Mouse (Mus musculus): Measurements from ENCODE around the gene Ap1m2.
"Not testable (repeated sequence)": the region's sequence is repeated elsewhere in the genome, so short reads cannot be mapped to it uniquely, and the experiment has no call there.

The Ap1m2 gene

GRCm38 (mm10) chr9:21327569-21327968 is 15.4 kb upstream of the Ap1m2 start:
- DNase-seq (ENCODE audit: low read depth, low spot score) = no peak

DNA sequence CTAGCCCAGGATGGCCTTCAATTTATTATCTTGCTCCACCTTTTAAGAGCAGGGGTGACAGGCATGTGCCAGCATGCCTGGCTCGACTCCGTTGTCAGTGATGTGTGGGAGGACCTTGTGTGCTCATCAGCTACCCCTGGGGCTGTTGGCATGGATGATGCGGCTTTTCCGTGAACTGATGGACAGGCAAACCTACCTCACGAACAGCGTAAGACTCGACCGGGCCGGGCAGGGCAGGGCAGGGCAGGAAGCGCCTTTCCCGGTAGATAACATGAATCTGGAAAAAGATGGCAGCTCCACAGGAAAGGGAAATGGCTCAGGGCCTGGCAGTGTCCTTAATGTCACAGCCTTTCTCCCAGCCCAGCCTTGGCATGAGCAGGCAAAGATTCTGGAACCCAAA is 12.1 kb upstream of the Ap1m2 start:
- no peak for DNase-seq (ENCODE audit: low read depth, low spot score)

GRCm38 (mm10) chr9:21322917-21323297 is 10.8 kb upstream of the Ap1m2 start:
- DNase-seq (ENCODE audit: low read depth, low spot score) = not testable (repeated sequence)

DNA sequence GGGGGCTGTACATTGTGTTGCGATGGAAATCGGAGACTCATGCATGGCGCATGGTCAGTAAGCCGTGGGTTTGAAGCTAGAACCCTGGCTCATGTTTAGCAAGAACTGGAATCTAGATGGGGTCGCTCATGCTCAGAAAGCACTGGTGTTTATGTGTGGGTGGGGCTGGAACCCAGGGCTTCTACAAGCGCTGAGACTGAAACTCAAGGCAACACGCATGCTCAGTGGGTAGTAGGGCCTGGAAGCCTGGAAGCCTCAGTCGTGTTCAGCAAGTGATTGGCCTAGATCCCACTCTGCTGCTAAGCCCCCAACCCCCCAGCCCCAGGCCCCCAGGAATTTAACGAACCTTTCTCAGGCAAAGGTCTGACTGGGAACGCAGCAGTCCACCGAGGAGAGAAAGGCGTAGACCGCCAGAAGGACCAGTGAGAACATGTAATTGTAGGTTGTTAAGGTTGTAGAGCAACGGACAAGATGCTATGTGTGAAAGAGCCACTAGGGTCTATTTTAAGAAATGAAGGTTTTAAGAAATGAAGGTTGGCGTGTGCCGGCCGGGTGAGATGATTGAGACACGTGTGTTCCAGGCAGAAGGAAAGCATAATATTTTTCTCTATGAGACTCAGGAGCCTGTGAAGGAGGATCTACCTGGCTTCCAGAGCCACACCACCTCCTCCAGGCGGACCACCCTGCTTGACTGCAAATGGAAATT is 10.2 kb upstream of the Ap1m2 start:
- DNase-seq (ENCODE audit: low read depth, low spot score) = no peak

GRCm38 (mm10) chr9:21321513-21321835 is 9.3 kb upstream of the Ap1m2 start:
- no peak for DNase-seq (ENCODE audit: low read depth, low spot score)

GRCm38 (mm10) chr9:21320619-21321512 is 8.7 kb upstream of the Ap1m2 start, which contains the start of gene Slc44a2:
Slc44a2 (plus strand) TSS chr9:21320698.
- DNase-seq (ENCODE audit: low read depth, low spot score) = peak; percentile 76

DNA sequence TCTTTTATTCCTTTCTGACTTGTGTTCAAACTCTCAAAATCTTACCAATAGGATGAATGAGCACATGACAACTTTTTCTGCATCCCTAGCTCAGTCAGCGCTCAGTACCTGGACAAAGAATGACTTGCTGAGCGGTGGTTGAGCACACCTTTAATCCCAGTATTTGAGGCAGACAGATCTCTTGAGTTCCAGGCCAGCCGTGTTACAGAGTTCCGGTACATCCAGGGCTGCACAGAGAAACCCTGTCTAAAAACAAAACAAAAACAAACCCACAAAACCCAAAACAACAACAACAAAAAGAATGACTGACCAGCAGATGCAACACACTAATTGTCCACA is 8.1 kb upstream of the Ap1m2 start:
- DNase-seq (ENCODE audit: low read depth, low spot score) = no peak

DNA sequence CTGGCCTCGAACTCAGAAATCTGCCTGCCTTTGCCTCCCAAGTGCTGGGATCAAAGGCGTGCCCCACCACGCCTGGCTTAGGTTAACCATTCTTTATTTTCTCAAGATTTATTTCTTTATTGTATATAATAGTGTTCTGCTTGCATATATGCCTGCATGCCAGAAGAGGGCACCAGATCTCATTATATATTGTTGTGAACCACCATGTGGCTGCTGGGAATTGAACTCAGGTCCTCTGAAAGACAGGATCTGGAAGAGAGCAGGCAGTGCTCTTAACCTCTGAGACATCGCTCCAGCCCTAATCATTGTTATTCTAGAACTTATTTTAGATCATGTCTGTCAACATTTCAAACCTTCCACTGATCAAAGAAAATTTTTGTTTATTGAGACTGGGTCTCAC is 7.4 kb upstream of the Ap1m2 start:
- DNase-seq (ENCODE audit: low read depth, low spot score) = no peak

DNA sequence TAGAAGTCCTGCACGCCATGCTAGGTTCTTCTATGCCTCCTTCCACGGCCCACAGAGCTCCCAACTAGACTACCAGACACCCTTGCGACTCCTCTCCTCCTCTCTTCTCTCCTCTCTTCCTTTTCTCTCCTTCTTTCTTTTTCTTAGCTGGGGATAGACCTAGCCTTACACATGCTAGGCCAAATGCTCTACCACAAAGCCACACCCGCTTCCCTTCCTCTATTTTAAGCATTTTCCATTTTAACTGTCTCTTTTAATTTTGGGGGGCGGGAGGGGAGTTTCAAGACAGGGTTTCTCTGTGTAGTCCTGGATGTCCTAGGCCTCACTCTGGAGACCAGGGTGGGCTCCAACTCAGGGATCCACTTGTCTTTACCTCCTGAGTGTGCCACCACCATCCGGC is 6.7 kb upstream of the Ap1m2 start:
- no peak for DNase-seq (ENCODE audit: low read depth, low spot score)

- no peak for DNase-seq (ENCODE audit: low read depth, low spot score)
These were observed 4.6 kb upstream of the Ap1m2 start for GRCm38 (mm10) chr9:21316696-21317095.

DNA sequence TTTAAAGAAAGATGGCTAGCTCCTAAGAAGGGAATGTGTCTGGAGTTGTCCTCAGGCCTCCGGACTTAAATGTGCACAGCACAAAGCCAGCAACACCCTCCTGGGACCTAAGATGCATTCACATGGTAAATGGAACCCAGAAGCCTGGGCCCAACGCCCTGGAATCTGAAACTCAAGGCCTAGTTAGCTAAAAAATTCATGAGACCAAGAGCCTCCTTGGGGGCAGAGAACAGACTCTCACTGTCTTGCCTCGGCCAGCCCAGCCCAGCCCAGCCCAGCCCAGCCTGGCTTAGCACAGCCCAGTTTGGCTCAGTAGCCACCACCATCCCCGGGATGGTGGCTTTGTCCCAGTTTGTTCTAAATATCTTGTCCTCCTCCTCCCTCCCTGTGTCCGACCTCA is 3.3 kb upstream of the Ap1m2 start:
- DNase-seq (ENCODE audit: low read depth, low spot score) = no peak

GRCm38 (mm10) chr9:21314367-21315140 is 2.4 kb upstream of the Ap1m2 start:
- no peak for DNase-seq (ENCODE audit: low read depth, low spot score)

DNA sequence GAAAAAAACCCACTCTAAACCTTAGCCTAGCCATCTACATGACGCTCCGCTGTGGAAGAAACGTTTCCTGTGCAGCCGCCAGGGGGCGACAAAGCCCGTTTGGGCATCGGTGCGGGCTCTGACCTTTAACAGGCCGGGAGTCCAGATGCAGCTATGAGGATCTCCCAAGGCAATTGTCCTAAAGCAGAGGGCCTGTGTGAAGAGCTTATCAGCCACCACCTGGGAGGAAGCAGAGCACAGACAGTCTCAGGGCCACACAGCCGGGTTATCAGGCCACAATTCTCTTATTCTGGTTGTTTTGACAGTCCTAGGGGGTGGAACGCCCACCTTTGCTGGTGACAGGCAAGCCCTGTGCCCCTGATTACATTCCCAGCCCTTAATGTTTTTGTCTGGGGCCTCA is 1.3 kb upstream of the Ap1m2 start:
- DNase-seq (ENCODE audit: low read depth, low spot score) = peak; percentile 77

- no peak for DNase-seq (ENCODE audit: low read depth, low spot score)
These were observed 442 bp downstream of the Ap1m2 start for GRCm38 (mm10) chr9:21311695-21312094.

GRCm38 (mm10) chr9:21309150-21309741 is 2.9 kb downstream of the Ap1m2 start:
- no peak for DNase-seq (ENCODE audit: low read depth, low spot score)

DNA sequence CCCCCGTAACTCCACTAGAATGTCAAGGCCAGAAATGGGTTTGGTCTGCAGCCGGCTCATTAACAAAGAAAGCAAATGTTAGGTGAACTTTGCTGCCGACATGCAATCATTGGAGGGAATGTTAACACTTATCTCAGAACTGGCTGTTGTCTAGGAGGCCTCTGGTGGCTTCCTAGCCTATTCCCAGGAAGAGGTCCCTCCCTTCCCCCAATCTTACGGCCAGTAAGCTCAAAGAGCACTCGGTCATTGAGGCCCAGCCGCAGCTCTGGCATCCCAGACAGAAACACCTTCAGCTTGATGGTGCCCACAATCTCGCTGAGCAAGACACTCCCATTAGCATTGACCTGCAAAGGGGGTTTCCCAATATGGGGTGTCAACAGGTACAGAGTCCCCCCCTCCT is 7.1 kb downstream of the Ap1m2 start:
- DNase-seq (ENCODE audit: low read depth, low spot score) = no peak

DNA sequence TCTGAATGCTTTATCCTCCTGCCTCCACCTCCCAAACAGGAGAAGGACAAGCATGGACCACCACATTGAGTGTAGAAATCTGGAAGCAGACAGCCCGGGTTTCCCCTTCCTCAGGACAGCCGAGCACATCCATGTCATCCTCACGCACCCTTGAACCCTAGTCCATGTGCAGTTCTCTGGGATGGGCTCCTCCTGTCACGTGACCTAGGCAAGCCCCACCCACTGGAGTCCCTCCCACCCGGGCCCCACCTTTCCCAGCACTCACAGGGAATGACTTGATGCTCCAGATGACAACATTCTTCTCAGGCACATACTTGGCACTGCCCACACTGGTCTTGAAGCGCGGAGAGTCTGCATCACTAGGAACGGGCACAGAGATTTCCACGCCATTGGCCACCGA is 13.1 kb downstream of the Ap1m2 start:
- DNase-seq (ENCODE audit: low read depth, low spot score) = no peak

GRCm38 (mm10) chr9:21292271-21292670 is 19.9 kb downstream of the Ap1m2 start:
- DNase-seq (ENCODE audit: low read depth, low spot score) = no peak

DNA sequence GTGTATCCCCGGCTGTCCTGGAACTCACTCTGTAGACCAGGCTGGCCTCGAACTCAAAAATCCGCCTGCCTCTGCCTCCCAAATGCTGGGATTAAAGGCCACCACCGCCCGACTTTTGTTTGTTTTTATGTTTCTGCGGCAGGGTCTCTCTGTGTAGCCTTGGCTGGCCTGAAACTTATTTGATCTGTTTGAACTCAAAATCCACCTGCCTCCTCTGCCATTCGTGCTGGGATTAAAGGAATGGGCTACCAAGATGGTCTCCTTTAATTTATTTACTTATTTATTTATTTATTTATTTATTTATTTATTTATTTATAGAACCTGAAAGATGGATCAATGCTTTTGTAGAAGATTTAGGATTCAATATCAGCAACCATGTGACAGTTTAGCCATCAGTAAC is 20.3 kb downstream of the Ap1m2 start:
- not testable (repeated sequence) for DNase-seq (ENCODE audit: low read depth, low spot score)

- DNase-seq (ENCODE audit: low read depth, low spot score) = peak; percentile 100
These were observed 20.9 kb downstream of the Ap1m2 start, which contains the start of gene Cdkn2d for GRCm38 (mm10) chr9:21291022-21291787. Cdkn2d (minus strand) TSS chr9:21291407.

DNA sequence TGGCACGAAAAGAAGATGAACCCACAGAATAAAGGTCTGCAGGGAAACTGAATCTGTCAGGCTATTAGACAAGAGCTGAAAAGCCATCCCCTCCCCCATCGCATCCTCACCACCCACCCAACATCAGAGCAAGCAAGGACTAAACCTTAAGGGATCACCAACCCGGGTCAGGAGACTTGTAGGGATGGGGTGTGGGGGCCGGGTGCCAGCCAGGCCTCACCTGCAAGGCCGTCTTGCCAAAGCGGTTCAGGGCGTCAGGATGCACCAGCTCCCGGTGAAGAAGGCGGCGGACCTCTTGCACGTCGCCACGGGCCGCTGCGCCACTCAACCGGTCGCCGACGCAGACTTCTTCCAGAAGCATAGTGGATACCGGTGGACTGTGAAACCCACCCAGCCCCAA is 21.5 kb downstream of the Ap1m2 start:
- no peak for DNase-seq (ENCODE audit: low read depth, low spot score)

All from embryo, embryonic 11.5 days (tissue).